Mouse (Mus musculus): ENCODE results near the gene Morc3. TPM values are rescaled to one million over a fixed set of nuclear protein-coding genes. Genes with fewer than 3 reads are reported as not detected.

Gene Morc3
- polyA plus RNA-seq, 1 experiment from 2014 or later, result 32.7 TPM

- H3K4me3 ChIP-seq (replicated peaks), result no peak overlapping the region
- 98% methylated on average over 1 of the region's 1 CpGs for WGBS
- no peaks in the 10 kb centered on the region for H3K27me3 ChIP-seq
- peaks cover 2% of the 10 kb centered on the region for H3K4me1 ChIP-seq (replicated peaks)
- no peak overlapping the region for H3K9ac ChIP-seq (replicated peaks)
- no peak overlapping the region for H3K4me2 ChIP-seq (replicated peaks)
- ATAC-seq, result no peak
- H3K9me3 ChIP-seq, result no peaks in the 10 kb centered on the region
- 0 out of 2 replicates have a peak, but pooled peaks cover 4% of the 10 kb centered on the region for H3K36me3 ChIP-seq
- no peak overlapping the region for H3K27ac ChIP-seq
Observed at GRCm38 (mm10) chr16:93839049-93839448, 7.1 kb downstream of the Morc3 start.

- Histone ChIP-seq H3K36me3 (peaks cover 91% of the 10 kb centered on the region), H3K9ac (replicated peaks) (no peak overlapping the region), H3K4me3 (replicated peaks) (no peak overlapping the region), H3K9me3 (no peaks in the 10 kb centered on the region), H3K27ac (no peak overlapping the region), H3K4me2 (replicated peaks) (no peak overlapping the region), H3K27me3 (no peaks in the 10 kb centered on the region), H3K4me1 (replicated peaks) (no peaks in the 10 kb centered on the region)
- 95% methylated on average over 3 of the region's 3 CpGs for WGBS
- no peak for ATAC-seq
Observed at GRCm38 (mm10) chr16:93850527-93850926, 18.6 kb downstream of the Morc3 start.

GRCm38 (mm10) chr16:93859967-93860366, 28.0 kb downstream of the Morc3 start:
- Histone ChIP-seq H3K4me3 (replicated peaks) (no peak overlapping the region), H3K27ac (no peak overlapping the region), H3K9me3 (no peaks in the 10 kb centered on the region), H3K27me3 (no peaks in the 10 kb centered on the region), H3K4me2 (replicated peaks) (no peak overlapping the region), H3K9ac (replicated peaks) (no peak overlapping the region), H3K36me3 (peaks cover 82% of the 10 kb centered on the region), H3K4me1 (replicated peaks) (no peaks in the 10 kb centered on the region)
- no peak for ATAC-seq
- WGBS, result 92% methylated on average over 4 of the region's 4 CpGs

- H3K27me3 ChIP-seq, result no peaks in the 10 kb centered on the region
- no peak overlapping the region for H3K9ac ChIP-seq (replicated peaks)
- no peaks in the 10 kb centered on the region for H3K4me1 ChIP-seq (replicated peaks)
- no peak overlapping the region for H3K4me2 ChIP-seq (replicated peaks)
- peaks cover 82% of the 10 kb centered on the region for H3K36me3 ChIP-seq
- no peak for ATAC-seq
- H3K4me3 ChIP-seq (replicated peaks), result no peak overlapping the region
- no peak overlapping the region for H3K27ac ChIP-seq
- H3K9me3 ChIP-seq, result no peaks in the 10 kb centered on the region
Observed at GRCm38 (mm10) chr16:93860686-93861085, 28.8 kb downstream of the Morc3 start.

GRCm38 (mm10) chr16:93874841-93875240, 42.9 kb downstream of the Morc3 start:
- no peaks in the 10 kb centered on the region for H3K27me3 ChIP-seq
- 94% methylated on average over 13 of the region's 13 CpGs for WGBS

GRCm38 (mm10) chr16:93877612-93878380, 45.9 kb downstream of the Morc3 start:
- Histone ChIP-seq H3K27ac (no peak overlapping the region), H3K27me3 (no peaks in the 10 kb centered on the region), H3K9ac (replicated peaks) (no peak overlapping the region), H3K4me1 (replicated peaks) (no peaks in the 10 kb centered on the region), H3K9me3 (no peaks in the 10 kb centered on the region), H3K36me3 (peaks cover 49% of the 10 kb centered on the region), H3K4me3 (replicated peaks) (no peak overlapping the region), H3K4me2 (replicated peaks) (no peak overlapping the region)
- 98% methylated on average over 6 of the region's 6 CpGs for WGBS
- no peak for ATAC-seq

More at GRCm38 (mm10) chr16:93874841-93875240, 42.9 kb downstream of the Morc3 start:
- no peak overlapping the region for H3K27ac ChIP-seq
- H3K4me2 ChIP-seq (replicated peaks), result no peak overlapping the region
- no peak for ATAC-seq
- H3K36me3 ChIP-seq, result peaks cover 75% of the 10 kb centered on the region
- no peak overlapping the region for H3K9ac ChIP-seq (replicated peaks)
- no peaks in the 10 kb centered on the region for H3K4me1 ChIP-seq (replicated peaks)
- no peaks in the 10 kb centered on the region for H3K9me3 ChIP-seq
- H3K4me3 ChIP-seq (replicated peaks), result no peak overlapping the region

GRCm38 (mm10) chr16:93883423-93884085, 51.6 kb downstream of the Morc3 start, which contains the start of gene Chaf1b:
Chaf1b (plus strand) TSS chr16:93883901.
- peak; percentile 94 for ATAC-seq
- Histone ChIP-seq H3K27ac (peak within 1 kb of the TSS; percentile 21; the same call in 1 of the 2 replicates), H3K36me3 (peaks cover 12% of the 10 kb centered on the region), H3K4me2 (replicated peaks) (peak within 1 kb of the TSS; percentile 94), H3K4me1 (replicated peaks) (peaks cover 14% of the 10 kb centered on the region), H3K4me3 (replicated peaks) (peak within 1 kb of the TSS; percentile 82), H3K9ac (replicated peaks) (peak within 1 kb of the TSS; percentile 71), H3K27me3 (no peaks in the 10 kb centered on the region), H3K9me3 (no peaks in the 10 kb centered on the region)
- WGBS, result 0% methylated on average over 54 of the region's 54 CpGs

- Histone ChIP-seq H3K4me2 (replicated peaks) (peak overlapping the region; percentile 94), H3K27me3 (no peaks in the 10 kb centered on the region), H3K9me3 (no peaks in the 10 kb centered on the region), H3K4me1 (replicated peaks) (peaks cover 14% of the 10 kb centered on the region), H3K9ac (replicated peaks) (peak overlapping the region; percentile 71), H3K4me3 (replicated peaks) (peak overlapping the region; percentile 82), H3K36me3 (peaks cover 16% of the 10 kb centered on the region), H3K27ac (no peak overlapping the region)
- peak; percentile 35; the same call in 1 of the 2 replicates for ATAC-seq
- under 1% methylated on average over 43 of the region's 43 CpGs for WGBS
Observed at GRCm38 (mm10) chr16:93884086-93884721, 52.3 kb downstream of the Morc3 start.

- Histone ChIP-seq H3K9me3 (no peaks in the 10 kb centered on the region), H3K27me3 (no peaks in the 10 kb centered on the region), H3K9ac (replicated peaks) (peak overlapping the region; percentile 71), H3K36me3 (peaks cover 16% of the 10 kb centered on the region), H3K4me1 (replicated peaks) (peaks cover 14% of the 10 kb centered on the region), H3K4me2 (replicated peaks) (peak overlapping the region; percentile 94), H3K4me3 (replicated peaks) (peak overlapping the region; percentile 82), H3K27ac (no peak overlapping the region)
- 52% methylated on average over 5 of the region's 5 CpGs for WGBS
- ATAC-seq, result no peak
Observed at GRCm38 (mm10) chr16:93884722-93885113, 52.8 kb downstream of the Morc3 start.

- Histone ChIP-seq H3K9ac (replicated peaks) (no peak overlapping the region), H3K27ac (no peak overlapping the region), H3K4me3 (replicated peaks) (no peak overlapping the region), H3K36me3 (peaks cover 39% of the 10 kb centered on the region), H3K4me2 (replicated peaks) (no peak overlapping the region), H3K9me3 (no peaks in the 10 kb centered on the region), H3K27me3 (no peaks in the 10 kb centered on the region), H3K4me1 (replicated peaks) (peaks cover 9% of the 10 kb centered on the region)
- ATAC-seq, result no peak
- 91% methylated on average over 6 of the region's 6 CpGs for WGBS
Observed at GRCm38 (mm10) chr16:93888481-93888880, 56.6 kb downstream of the Morc3 start.

- WGBS, result 91% methylated on average over 12 of the region's 12 CpGs
- Histone ChIP-seq H3K4me1 (replicated peaks) (no peaks in the 10 kb centered on the region; the same call in 1 of the 2 replicates), H3K4me3 (replicated peaks) (no peak overlapping the region), H3K9me3 (no peaks in the 10 kb centered on the region), H3K27ac (no peak overlapping the region), H3K9ac (replicated peaks) (no peak overlapping the region), H3K36me3 (peaks cover 58% of the 10 kb centered on the region), H3K4me2 (replicated peaks) (no peak overlapping the region), H3K27me3 (no peaks in the 10 kb centered on the region)
- no peak for ATAC-seq
Observed at GRCm38 (mm10) chr16:93890948-93891604, 59.2 kb downstream of the Morc3 start.
